Mouse (Mus musculus): Measurements from ENCODE around the gene Pepd. TPM values are rescaled to one million over a fixed set of nuclear protein-coding genes. Genes with fewer than 3 reads are reported as not detected.

Gene Pepd
- total RNA-seq, 2 experiments from 2014 or later = 31.4 to 31.8 TPM

DNA sequence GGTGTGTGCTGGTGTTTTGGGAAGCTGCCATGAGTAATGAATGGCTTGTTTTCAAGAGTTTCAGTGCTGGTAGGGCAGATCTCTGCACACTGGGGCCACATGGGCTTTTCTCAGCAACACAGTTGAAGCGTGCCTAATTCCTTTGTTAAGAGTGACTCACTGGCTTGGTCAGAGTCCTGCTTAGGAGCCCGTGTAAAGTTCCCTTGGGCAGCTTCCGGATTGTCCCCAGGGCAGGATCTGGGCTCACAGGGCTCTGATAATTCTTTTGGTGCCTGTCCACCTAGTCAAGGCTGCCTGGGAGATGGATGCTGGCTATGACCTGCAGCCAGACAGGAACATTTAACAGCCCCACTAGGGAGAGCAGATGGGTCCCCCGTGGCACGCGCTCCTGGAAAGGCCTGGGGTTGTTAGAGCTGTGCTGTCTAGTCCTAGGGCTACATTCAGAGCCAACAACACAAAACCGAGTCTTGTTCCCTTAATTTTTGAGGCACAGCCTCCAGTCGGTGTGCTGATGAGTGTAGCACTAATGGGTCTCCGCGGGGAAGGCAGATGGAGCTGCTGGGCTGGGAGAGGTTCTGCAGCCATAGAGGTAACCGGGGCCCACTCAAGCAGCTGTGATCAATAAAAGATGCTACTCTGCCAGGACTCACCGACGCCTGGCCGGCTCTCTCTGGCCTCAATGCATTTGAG is 27.2 kb downstream of the Pepd start:
- Histone ChIP-seq H3K27ac (peak overlapping the region; percentile 75), H3K4me3 (no peak overlapping the region)
- peak; percentile 39 to 48 for DNase-seq (ENCODE audit: low spot score in 2 of 2)
- no peak for TF ChIP-seq CTCF (conservative IDR thresholded peaks at IDR 0.05)

DNA sequence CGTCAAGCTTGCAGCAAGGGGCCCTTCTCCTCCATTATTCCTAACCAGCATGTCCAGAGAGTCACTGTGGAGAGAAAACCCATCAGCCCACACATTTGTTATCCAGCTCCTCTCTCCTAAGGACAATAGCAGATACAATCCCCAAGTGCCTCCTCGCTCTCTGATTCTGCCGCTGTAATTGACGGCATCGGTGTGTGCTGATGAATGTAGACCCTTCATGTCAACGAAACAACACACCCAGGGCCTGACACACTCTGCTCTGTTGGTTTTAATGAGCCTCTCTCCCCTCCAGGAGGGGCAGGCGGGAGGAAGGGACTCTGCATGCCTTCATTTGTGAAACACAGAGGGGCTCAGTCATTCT is 27.8 kb downstream of the Pepd start:
- no peak for DNase-seq (ENCODE audit: low spot score in 2 of 2)
- H3K27ac ChIP-seq = peak overlapping the region; percentile 75
- no peak overlapping the region for H3K4me3 ChIP-seq
- no peak for TF ChIP-seq CTCF (conservative IDR thresholded peaks at IDR 0.05)

DNA sequence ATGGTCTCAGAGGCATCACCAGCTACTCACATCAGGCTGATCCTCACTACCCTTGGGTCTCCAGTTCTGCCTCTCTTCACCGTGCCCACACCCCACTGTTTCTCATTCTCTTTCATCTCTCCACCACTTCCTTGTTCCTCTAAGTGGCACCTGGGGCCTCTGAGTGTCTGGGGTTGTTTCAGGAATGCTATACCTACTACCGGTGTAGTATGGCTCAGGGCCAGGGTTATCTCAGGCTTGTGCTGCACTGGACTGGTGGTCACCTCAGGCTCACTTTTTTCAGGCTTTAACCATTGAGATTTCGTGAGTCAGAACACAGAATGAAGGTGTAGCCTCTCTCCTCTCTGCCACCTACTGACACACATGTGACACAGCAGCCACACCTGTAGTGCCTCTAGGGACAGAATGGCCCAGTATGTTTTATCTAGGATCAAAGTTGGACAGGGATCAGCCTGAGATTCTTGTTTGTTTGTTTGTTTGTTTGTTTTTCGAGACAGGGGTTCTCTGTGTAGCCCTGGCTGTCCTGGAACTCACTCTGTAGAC is 31.5 kb downstream of the Pepd start:
- no peak overlapping the region for H3K4me3 ChIP-seq
- no peak overlapping the region for H3K27ac ChIP-seq
- DNase-seq (ENCODE audit: low spot score in 2 of 2) = no peak
- peak; percentile 37 for TF ChIP-seq CTCF (conservative IDR thresholded peaks at IDR 0.05)

DNA sequence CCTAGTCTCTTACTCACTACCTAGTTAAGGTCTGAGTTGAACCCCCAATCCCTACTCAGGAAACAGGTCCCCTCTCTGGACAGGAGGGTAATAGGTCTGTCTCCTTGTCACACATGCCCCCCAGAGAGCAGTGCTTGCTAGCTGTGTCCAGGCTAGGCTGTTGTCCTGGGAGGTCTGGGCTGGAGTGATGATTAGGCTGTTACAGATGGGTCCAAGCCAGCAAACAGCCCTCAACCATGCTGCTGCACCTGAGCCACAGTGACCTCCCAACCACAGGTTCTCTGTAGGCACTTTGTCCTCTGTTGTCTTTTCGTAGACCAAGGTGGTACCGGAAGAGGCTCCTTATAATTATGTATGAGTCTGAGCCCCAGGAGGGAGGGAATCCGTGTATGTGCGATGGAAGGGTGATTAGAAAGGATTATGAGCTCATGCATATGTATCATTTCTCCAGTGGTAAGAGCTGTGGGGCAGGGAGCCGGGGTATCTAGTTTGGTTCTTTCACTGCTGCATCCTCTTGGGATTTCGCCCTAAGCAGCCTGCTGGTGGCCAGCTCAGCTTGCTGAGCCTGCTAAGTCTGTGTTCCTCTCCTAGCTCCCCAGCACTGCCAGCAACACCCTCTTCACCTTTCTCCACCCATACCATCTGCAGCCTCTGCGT is 34.2 kb downstream of the Pepd start:
- TF ChIP-seq CTCF (conservative IDR thresholded peaks at IDR 0.05) = no peak
- no peak overlapping the region for H3K27ac ChIP-seq
- no peak for DNase-seq (ENCODE audit: low spot score in 2 of 2)
- H3K4me3 ChIP-seq = no peak overlapping the region

DNA sequence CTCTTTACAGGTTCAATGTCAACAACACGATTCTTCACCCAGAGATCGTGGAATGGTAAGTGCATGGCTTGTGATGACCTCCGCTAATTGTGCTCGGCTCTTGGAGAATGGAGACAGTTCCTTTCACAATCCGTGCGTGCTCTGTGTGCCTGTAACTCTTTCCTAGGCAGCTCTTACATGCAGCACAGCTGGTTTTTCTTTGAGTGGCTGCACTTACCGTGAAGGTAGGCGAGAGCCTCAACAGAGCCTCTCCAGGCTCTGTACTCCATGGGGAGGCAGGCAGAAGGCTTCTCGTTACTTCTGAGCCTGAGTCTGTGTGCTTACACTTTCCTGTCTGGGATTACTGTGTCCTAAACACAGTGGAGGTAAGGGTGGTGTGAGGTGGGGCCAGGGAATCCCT is 42.4 kb downstream of the Pepd start:
- Histone ChIP-seq H3K27ac (no peak overlapping the region), H3K4me3 (no peak overlapping the region)
- DNase-seq (ENCODE audit: low spot score in 2 of 2) = no peak
- TF ChIP-seq CTCF (conservative IDR thresholded peaks at IDR 0.05) = no peak

DNA sequence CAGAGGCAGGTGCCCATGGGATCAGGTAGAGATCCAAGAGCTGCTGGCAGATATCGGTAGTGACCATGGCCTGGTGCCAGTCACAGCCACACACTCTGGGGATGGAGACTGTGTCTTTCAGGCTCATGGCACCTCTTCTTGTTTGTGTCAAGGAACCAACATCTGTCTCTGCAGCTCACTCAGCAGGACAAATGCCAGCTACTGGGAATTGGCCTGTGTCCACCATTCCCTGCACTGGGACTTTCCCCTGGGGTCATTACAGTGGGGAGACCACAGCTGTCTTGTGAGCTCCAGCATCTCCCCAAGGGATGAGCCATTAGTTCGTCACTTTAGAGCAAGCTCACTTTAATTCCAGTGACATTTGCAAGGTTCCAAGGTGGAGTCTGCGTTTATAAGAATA is 43.1 kb downstream of the Pepd start:
- H3K4me3 ChIP-seq = no peak overlapping the region
- DNase-seq (ENCODE audit: low spot score in 2 of 2) = no peak
- TF ChIP-seq CTCF (conservative IDR thresholded peaks at IDR 0.05) = no peak
- no peak overlapping the region for H3K27ac ChIP-seq

DNA sequence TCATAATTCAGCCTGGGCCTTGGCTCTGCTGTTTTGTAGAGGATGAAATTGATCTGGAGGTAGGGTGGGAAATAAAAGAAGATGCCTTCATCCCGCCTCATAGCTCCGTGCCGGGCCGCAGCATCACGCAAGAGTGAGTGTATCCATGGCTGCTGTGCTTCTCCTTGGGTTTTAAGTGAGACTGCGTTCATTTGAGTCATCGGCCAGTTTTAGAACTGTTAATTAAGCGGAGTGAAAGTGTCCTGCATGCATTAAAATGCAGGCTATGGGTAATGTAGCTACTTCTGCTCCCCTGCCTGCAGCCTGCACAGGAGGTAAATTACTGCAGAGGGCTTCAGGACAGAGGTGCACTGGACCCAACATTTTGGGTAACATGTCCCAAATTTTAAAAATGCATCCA is 45.0 kb downstream of the Pepd start:
- TF ChIP-seq CTCF (conservative IDR thresholded peaks at IDR 0.05) = no peak
- H3K27ac ChIP-seq = no peak overlapping the region
- no peak overlapping the region for H3K4me3 ChIP-seq
- DNase-seq (ENCODE audit: low spot score in 2 of 2) = no peak

DNA sequence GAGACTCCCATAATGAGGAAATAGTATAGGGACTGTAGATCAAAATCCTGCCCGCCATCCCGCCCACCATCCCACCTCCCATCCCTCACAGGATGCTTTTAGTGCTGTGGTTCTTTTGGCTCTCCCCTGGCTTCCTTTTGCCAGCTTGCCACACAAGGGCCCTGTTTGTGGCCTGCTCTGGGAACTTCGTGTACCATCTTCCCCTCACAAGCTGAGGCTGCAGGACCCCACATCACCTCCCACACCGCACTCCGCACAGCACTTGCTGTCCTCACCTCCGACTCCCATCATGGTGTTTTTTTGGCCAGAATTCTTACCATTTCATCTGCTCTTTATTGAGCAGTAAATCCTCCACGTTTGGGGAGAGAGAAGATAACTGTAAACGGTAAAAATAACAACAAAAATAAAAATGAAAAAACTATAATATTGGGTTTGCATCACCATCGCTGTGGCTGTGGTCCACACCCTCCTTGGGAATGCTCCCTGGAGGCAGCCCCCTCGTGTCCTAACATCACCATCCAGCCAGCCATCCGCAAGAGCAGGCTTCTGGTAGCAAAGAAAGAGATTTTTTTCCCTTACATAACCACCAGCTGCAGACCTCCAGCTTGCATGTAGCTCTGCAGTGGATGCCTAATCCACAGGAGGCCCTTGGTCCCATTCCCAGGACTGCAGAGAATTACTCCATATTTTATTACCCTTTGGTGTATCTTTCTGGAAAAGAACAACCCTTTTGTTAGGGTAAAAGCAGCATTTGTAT is 51.9 kb downstream of the Pepd start:
- peak; percentile 36 to 39 for DNase-seq (ENCODE audit: low spot score in 2 of 2)
- peak overlapping the region; percentile 76 for H3K27ac ChIP-seq
- TF ChIP-seq CTCF (conservative IDR thresholded peaks at IDR 0.05) = no peak
- H3K4me3 ChIP-seq = no peak overlapping the region

DNA sequence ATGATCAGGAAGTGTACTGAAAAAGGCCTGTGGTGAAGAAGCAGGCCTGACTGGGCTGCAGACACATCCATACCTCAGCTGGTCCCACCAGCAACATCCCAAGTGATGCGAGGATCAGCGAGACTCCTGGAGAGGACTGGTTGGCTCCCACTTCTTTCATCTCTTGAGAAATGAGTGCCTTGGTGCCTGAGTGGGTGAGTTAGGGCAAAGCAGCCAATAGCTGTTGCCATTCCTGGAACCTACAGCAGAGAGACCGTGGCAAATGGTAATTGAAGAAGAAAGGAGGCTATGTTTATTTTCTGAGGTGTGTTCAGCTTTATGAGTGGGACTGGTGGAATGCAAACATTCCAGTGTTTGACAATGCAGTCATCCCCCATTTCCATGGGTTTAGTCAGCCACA is 55.2 kb downstream of the Pepd start:
- DNase-seq (ENCODE audit: low spot score in 2 of 2) = no peak
- no peak for TF ChIP-seq CTCF (conservative IDR thresholded peaks at IDR 0.05)
- H3K27ac ChIP-seq = no peak overlapping the region
- no peak overlapping the region for H3K4me3 ChIP-seq

DNA sequence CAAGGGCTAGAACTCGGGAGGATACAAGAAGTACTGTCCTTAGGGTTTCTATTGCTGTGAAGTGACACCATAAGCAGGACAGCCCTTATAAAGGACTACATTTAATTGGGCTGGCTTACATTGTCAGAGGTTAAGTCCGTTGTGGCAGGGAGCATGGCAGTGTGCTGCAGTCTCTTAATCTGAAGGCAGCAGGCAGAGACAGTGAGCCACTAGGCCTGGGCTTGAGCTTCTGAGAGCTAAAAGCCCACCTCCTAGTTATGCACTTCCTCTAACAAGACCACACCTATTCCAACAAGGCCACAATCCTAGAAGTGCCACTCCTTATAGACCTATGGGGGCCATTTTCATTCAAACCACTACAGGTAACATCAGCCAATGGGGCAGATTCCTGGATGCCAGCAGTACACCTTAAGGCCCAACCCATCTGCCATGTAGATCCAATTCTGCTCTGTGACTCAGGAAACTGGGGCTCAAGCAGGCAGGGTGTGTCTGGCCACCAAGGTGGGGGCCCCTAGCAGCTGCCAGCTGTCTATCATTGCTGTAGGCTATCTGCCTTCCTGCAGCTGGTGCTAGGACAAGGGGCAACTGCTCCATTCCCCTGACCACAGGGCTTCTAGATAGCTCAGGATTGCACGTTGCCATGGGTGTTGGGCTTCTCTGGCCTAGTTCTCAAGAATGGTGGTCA is 56.7 kb downstream of the Pepd start:
- DNase-seq (ENCODE audit: low spot score in 2 of 2) = no peak
- TF ChIP-seq CTCF (conservative IDR thresholded peaks at IDR 0.05) = no peak
- H3K4me3 ChIP-seq = no peak overlapping the region
- no peak overlapping the region for H3K27ac ChIP-seq

DNA sequence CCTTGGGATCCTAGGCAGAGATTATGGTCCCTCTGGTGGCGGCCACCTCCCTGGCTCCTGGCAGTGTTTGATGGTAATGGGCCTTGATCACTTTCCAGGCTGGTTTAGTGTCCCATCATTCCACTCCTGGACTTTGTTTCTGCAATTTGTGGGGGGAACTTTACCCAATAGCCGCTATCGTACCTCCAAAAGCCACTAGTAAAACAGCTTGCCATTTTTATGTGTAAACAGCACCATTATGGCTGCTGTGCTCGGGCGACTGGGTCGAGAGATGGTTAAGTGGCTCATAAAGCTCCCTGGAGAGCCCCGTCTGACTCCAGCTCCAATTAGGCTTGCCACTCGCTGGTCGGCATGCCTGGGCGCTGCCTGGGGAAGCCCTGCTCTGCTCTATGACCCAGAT is 59.6 kb downstream of the Pepd start:
- no peak for TF ChIP-seq CTCF (conservative IDR thresholded peaks at IDR 0.05)
- H3K27ac ChIP-seq = no peak overlapping the region
- DNase-seq (ENCODE audit: low spot score in 2 of 2) = no peak

DNA sequence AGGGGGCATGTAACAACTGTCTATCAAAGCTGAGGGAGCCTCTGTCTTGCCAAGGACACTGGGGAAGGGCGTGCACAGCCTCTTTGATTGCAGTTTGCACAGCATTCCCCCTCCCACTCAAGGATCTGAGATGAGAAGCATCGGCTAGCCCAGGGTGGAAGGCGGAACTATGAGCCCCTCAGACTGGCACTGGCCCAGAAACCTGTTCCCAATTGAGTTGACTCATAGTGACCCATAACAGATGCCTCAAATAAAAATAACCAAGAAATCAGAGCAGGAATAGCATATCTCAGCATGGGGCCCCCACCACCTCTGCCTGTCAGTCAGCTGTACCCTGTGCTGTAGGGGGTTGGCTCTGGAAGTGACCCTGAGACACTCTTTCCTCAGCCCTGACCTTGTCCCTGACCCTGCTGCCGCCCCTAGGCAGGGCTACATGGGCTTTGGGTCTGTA is 60.8 kb downstream of the Pepd start:
- no peak overlapping the region for H3K27ac ChIP-seq
- no peak for TF ChIP-seq CTCF (conservative IDR thresholded peaks at IDR 0.05)
- DNase-seq (ENCODE audit: low spot score in 2 of 2) = no peak
- no peak overlapping the region for H3K4me3 ChIP-seq

More for the DNA sequence above, 59.6 kb downstream of the Pepd start:
- H3K4me3 ChIP-seq = no peak overlapping the region

DNA sequence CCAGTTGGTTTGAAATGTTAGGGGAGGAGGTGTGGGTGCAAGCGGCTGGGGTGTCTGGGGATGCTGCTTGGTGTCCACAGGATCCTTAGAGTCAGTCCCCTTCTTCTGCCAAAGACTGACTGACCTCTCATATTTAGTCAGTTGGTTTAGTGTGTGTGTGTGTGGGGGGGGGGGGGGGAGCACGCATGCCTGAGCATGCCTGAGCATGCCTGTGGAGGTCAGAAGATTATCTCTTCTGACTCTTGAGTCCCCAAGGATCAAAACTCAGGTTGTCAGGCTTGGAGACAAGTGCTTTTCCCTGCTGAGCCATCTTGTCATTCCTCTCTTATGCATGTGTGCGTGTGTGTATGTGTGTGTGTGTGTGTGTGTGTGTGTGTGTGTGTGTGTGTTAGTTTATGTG is 61.7 kb downstream of the Pepd start:
- Histone ChIP-seq H3K4me3 (no peak overlapping the region), H3K27ac (no peak overlapping the region)
- no peak for DNase-seq (ENCODE audit: low spot score in 2 of 2)
- TF ChIP-seq CTCF (conservative IDR thresholded peaks at IDR 0.05) = no peak

Data from layer of hippocampus, adult 2 months (tissue).